Mouse (Mus musculus) brain, embryonic 14.5 days (tissue): Measurements from ENCODE around the gene Acp2.

Experiments
- CTCF ChIP-seq: fragments of 200-500 bp; IDR thresholded peaks from 2 replicates; pipeline ENCODE4 v1.5.1; 2012; ENCODE audit warnings: inconsistent platforms, mild to moderate bottlenecking, moderate library complexity, borderline replicate concordance; ENCODE audit not compliant: insufficient read depth, insufficient read length; ENCODE audit errors: extremely low read depth
- POLR2A ChIP-seq: fragments of 200-500 bp; IDR thresholded peaks from 2 replicates; pipeline ENCODE4 v1.6.1; 2012; ENCODE audit warnings: mild to moderate bottlenecking, inconsistent platforms, borderline replicate concordance; ENCODE audit not compliant: poor library complexity, insufficient read depth, insufficient read length, severe bottlenecking; ENCODE audit errors: extremely low read depth

DNA sequence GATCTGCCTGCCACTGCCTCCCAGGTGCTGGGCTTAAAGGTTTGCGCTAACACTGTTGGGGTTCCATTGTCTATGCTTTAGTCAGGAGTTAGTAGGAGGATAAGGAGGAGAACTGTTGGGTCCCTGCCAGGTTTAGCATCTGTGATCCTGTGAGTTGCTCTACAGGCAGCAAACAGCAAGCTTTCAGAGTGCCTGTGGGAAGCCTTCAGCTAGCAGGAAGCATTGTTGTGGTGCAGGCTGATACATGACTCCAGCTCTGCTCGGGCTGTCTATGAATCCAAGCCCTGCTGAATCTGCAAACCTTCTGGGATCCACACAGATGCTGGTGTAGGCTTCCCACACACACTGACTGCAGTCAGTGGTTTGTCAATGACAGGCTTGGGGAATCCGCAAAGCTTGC, 40.7 kb downstream of the Acp2 start:
- no peak for TF ChIP-seq POLR2A
- no peak for TF ChIP-seq CTCF
